Comparison of ENCODE assay signal across 8 mouse cellular contexts in the genomic region with DNA sequence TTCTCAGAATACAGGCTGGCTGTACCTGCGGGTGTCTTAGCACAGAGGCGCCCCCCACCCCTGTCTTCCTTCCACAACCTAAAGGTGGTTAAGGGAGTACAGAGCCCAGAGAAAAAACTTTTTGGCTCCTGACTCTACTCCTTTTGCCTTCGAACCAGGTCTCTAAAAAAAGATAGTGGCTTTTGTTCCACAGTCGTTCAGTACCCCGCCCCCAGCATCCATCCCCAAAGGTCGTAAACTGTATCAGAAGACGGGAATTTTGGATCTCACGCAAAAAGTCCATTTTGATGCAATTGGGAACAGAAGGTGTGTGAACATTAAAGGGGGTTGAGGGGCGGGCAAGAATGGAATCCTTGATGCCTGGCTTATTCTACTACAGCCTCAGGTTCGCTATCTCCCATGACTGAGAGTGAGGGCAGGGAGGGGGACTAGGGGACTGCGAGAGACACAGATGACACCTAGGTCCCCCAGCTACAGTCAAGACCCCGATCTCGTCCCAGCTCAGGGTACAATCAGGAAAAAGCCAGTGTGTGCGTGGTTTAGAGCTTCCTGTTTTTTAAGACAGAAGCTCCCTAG. TPM values are rescaled to one million over a fixed set of nuclear protein-coding genes. Genes with fewer than 3 reads are reported as not detected.
DNase-seq lines count a peak whose midpoint lies in the region; ATAC-seq and TF ChIP-seq lines count a peak whose summit lies in the region.

No protein-coding gene starts in this region.

- no peak for TF ChIP-seq RAD21 in MEL (IDR thresholded peaks at IDR 0.05; ENCODE audit: low read depth, low read length)

- H3K4me3 ChIP-seq in heart, embryonic 12.5 days: peak overlapping the region; percentile 89
- peak overlapping the region; percentile 56 to 77 for H3K4me3 ChIP-seq in MEL (ENCODE audit: control insufficient read depth in 1 of 2, insufficient read depth in 1 of 2, low read depth in 2 of 2, low read length in 2 of 2)
- peak overlapping the region; percentile 73 for H3K4me3 ChIP-seq in liver, embryonic 13.5 days (replicated peaks)

- H3K79me2 ChIP-seq in MEL (ENCODE audit: control insufficient read depth, insufficient read depth, low read length, poor library complexity): peaks cover 13% of the 10 kb centered on the region; the same call in 1 of the 2 replicates

- 3% methylated on average over 14 of the region's 14 CpGs for WGBS in heart, embryonic 12.5 days
- WGBS in liver, embryonic 13.5 days (ENCODE audit: insufficient replicate concordance): 1% methylated on average over 14 of the region's 14 CpGs

- TF ChIP-seq POLR2A in MEL (IDR thresholded peaks at IDR 0.05; ENCODE audit: control insufficient read depth in 1 of 2, insufficient read depth in 1 of 2, low read depth in 1 of 2, low read length in 2 of 2, poor library complexity in 1 of 2): peak in 1 of 2 experiments; percentile 64; a peak in 2 of 4 replicates

- peak; percentile 12 for ATAC-seq in heart, embryonic 12.5 days (ENCODE audit: insufficient number of reproducible peaks, low FRiP score)
- ATAC-seq in liver, embryonic 13.5 days (ENCODE audit: low read depth): peak; percentile 12; the same call in 1 of the 2 replicates

- H3K4me2 ChIP-seq in heart, embryonic 12.5 days: peak overlapping the region; percentile 97
- peak overlapping the region; percentile 96 for H3K4me2 ChIP-seq in liver, embryonic 13.5 days

- no peaks in the 10 kb centered on the region for H3K36me3 ChIP-seq in heart, embryonic 12.5 days
- H3K36me3 ChIP-seq in MEL (ENCODE audit: control insufficient read depth in 1 of 2, insufficient read depth in 2 of 2, low read length in 2 of 2): 0 out of 4 replicates have a peak, but pooled peaks cover 0 to 2% of the 10 kb centered on the region in 2 experiments
- H3K36me3 ChIP-seq in liver, embryonic 13.5 days: no peaks in the 10 kb centered on the region

- H3K4me1 ChIP-seq in heart, embryonic 12.5 days (replicated peaks): peaks cover 4% of the 10 kb centered on the region; the same call in 1 of the 2 replicates
- peaks cover 0 to 4% of the 10 kb centered on the region in 2 experiments; a peak in 1 of 4 replicates for H3K4me1 ChIP-seq in MEL (ENCODE audit: control insufficient read depth in 1 of 2, insufficient read depth in 2 of 2, low read length in 2 of 2)
- H3K4me1 ChIP-seq in liver, embryonic 13.5 days (replicated peaks): peaks cover 40% of the 10 kb centered on the region

- 0 out of 4 replicates have a peak, but pooled peaks of 1 of the 2 experiments have one; percentile 5 for TF ChIP-seq EP300 in MEL (IDR thresholded peaks at IDR 0.05; ENCODE audit: low read depth in 1 of 2, low read length in 2 of 2)

- TF ChIP-seq CTCF in MEL (IDR thresholded peaks at IDR 0.05 in 2 of 3, conservative IDR thresholded peaks at IDR 0.05 in 1 of 3; ENCODE audit: control insufficient read depth in 1 of 3, insufficient read depth in 1 of 3, low read depth in 2 of 3, low read length in 3 of 3, poor library complexity in 1 of 3, severe bottlenecking in 1 of 3): no peak

- no peaks in the 10 kb centered on the region for H3K9me3 ChIP-seq in heart, embryonic 12.5 days (replicated peaks)
- no peaks in the 10 kb centered on the region for H3K9me3 ChIP-seq in MEL (replicated peaks; ENCODE audit: insufficient read depth, low read length)
- no peaks in the 10 kb centered on the region for H3K9me3 ChIP-seq in liver, embryonic 13.5 days (replicated peaks)

- peak overlapping the region; percentile 75 for H3K9ac ChIP-seq in heart, embryonic 12.5 days
- peak overlapping the region; percentile 76 for H3K9ac ChIP-seq in MEL (ENCODE audit: control insufficient read depth, low read depth, low read length, poor library complexity, severe bottlenecking)
- H3K9ac ChIP-seq in liver, embryonic 13.5 days: peak overlapping the region; percentile 79

- DNase-seq in heart, adult 18-20 months: no peak
- no peak for DNase-seq in MEL (ENCODE audit: low read depth, low spot score)
- DNase-seq in frontal cortex, postnatal 10 days (ENCODE audit: low spot score in 2 of 2): peak; percentile 16 to 21
- no peak for DNase-seq in liver, embryonic 13.5 days
- peak; percentile 11 for DNase-seq in testis, postnatal 14 days (ENCODE audit: low spot score)
- no peak for DNase-seq in left cerebral cortex, adult 11 months (ENCODE audit: low spot score)
- no peak for DNase-seq in urinary bladder, postnatal 25 days (ENCODE audit: low spot score)

- peak overlapping the region; percentile 98 for H3K27ac ChIP-seq in heart, embryonic 12.5 days (ENCODE audit: poor library complexity, severe bottlenecking)
- H3K27ac ChIP-seq in MEL (ENCODE audit: control insufficient read depth, low read depth, low read length): peak overlapping the region; percentile 86
- peak overlapping the region; percentile 86 for H3K27ac ChIP-seq in liver, embryonic 13.5 days

- no peaks in the 10 kb centered on the region for H3K27me3 ChIP-seq in heart, embryonic 12.5 days (replicated peaks)
- H3K27me3 ChIP-seq in MEL (ENCODE audit: control insufficient read depth in 1 of 2, insufficient read depth in 2 of 2, low read length in 2 of 2): no peaks in the 10 kb centered on the region
- no peaks in the 10 kb centered on the region for H3K27me3 ChIP-seq in liver, embryonic 13.5 days

TF ChIP-seq in MEL, 35 proteins besides CTCF, POLR2A, EP300 and RAD21:
- TF ChIP-seq UBTF (IDR thresholded peaks at IDR 0.05; ENCODE audit: borderline replicate concordance, insufficient read depth, low read depth, low read length) (no peak), ELF1 (IDR thresholded peaks at IDR 0.05; ENCODE audit: low read depth, low read length) (0 out of 2 replicates have a peak, but pooled peaks have one; percentile 44), NELFE (IDR thresholded peaks at IDR 0.05; ENCODE audit: low read depth, low read length) (peak; percentile 41; the same call in 1 of the 2 replicates)

RNA-seq across cellular contexts. Expression of a gene that starts 3.4 kb away (rescaled TPM):
- 2.6 and 3.0 TPM in 2 replicates for polyA plus RNA-seq in heart, embryonic 12.5 days (2016; fragmentation: Nextera tagmentation; extraction: Ambion mirVana)
- total RNA-seq in heart, adult 18-20 months (2021): 1 to 10 TPM; 2.3 to 2.9 TPM
- 2.0 and 2.6 TPM in 2 replicates for total RNA-seq in MEL (2012; rRNA removed)
- polyA plus RNA-seq in MEL (2012; ENCODE audit: insufficient read depth in 1 of 2, insufficient read length in 2 of 2, low read depth in 1 of 2, low replicate concordance in 2 of 2, missing spikeins in 1 of 2): 1 to 10 TPM in 1 of 2 experiments, not detected in 1; 4.1 TPM
- 0.69 and 1.1 TPM in 2 replicates for polyA plus RNA-seq in liver, embryonic 13.5 days (2015; fragmentation: Nextera tagmentation; extraction: Ambion mirVana)

Comparison
In these comparisons a context has a peak if more than half of its experiments do, and no peak if none do; other contexts are left out.
1. DNase-seq: peak in frontal cortex, postnatal 10 days (2 of 2) and testis, postnatal 14 days (single experiment); none in heart, adult 18-20 months (0 of 2), MEL (single experiment), liver, embryonic 13.5 days (single experiment), left cerebral cortex, adult 11 months (single experiment) and urinary bladder, postnatal 25 days (single experiment).
2. Peak in every context shown above with its lines, with median percentiles within 50 percentile points of each other: H3K27ac ChIP-seq, H3K4me3 ChIP-seq and H3K9ac ChIP-seq.